Mouse (Mus musculus) left cerebral cortex, postnatal 10 days (tissue): ENCODE measurements at regions not wholly inside any gene's neighbourhood (a gene's known extent, or its start where the extent isn't known, plus 50 kb on each side); places are given as distances from the start of the nearest gene placed in this dataset.
A peak's percentile ranks its signal among the peaks of the same experiment; 100 is the strongest.

Experiments used
- DNase-seq, 2 experiments: peaks; one replicate each; pipeline ENCODE4 v3.0.0; 2021 to 2022; ENCODE audit warnings: low spot score in 2 of 2, mixed read lengths in 1 of 2; ENCODE audit errors: extremely low spot score in 1 of 2
- intact Hi-C: fragments of 180-260 bp; cut with DNase I; formaldehyde crosslinking; loops from one replicate; pipeline ENCODE4 v1.15.1; 2025

- no peak for DNase-seq
- intact Hi-C loops: no loop called here
These were observed 121.6 kb downstream of the Gadd45g start for GRCm38 (mm10) chr13:51968103-51968502.

GRCm38 (mm10) chr13:51968796-51969195, 122.3 kb downstream of the Gadd45g start:
- DNase-seq: no peak
- intact Hi-C loops: no loop called here

GRCm38 (mm10) chr13:51970051-51970450, 123.6 kb downstream of the Gadd45g start:
- intact Hi-C loops: no loop called here
- DNase-seq: no peak

- intact Hi-C loops: no loop called here
- DNase-seq: no peak
These were observed 126.3 kb downstream of the Gadd45g start for GRCm38 (mm10) chr13:51972656-51973310.

GRCm38 (mm10) chr13:51973461-51973860, 127.0 kb downstream of the Gadd45g start:
- DNase-seq: peak in 1 of 2 experiments; percentile 67
- intact Hi-C loops: no loop called here

- intact Hi-C loops: no loop called here
- DNase-seq: no peak
These were observed 127.6 kb downstream of the Gadd45g start for GRCm38 (mm10) chr13:51974101-51974500.

GRCm38 (mm10) chr13:51975330-51975729, 128.9 kb downstream of the Gadd45g start:
- intact Hi-C loops: no loop called here
- DNase-seq: peak in 1 of 2 experiments; percentile 40

GRCm38 (mm10) chr13:51975801-51976601, 129.5 kb downstream of the Gadd45g start:
- DNase-seq: peak in 1 of 2 experiments; percentile 67
- intact Hi-C loops: no loop called here

- intact Hi-C loops: no loop called here
- no peak for DNase-seq
These were observed 130.2 kb downstream of the Gadd45g start for GRCm38 (mm10) chr13:51976620-51977214.

GRCm38 (mm10) chr13:51979301-51979977, 133.0 kb downstream of the Gadd45g start:
- no peak for DNase-seq
- intact Hi-C loops: no loop called here

GRCm38 (mm10) chr13:51980344-51980743, 133.9 kb downstream of the Gadd45g start:
- intact Hi-C loops: no loop called here
- no peak for DNase-seq

GRCm38 (mm10) chr13:51983002-51983401, 136.5 kb downstream of the Gadd45g start:
- DNase-seq: no peak
- intact Hi-C loops: no loop called here

- intact Hi-C loops: no loop called here
- DNase-seq: no peak
These were observed 137.1 kb downstream of the Gadd45g start for GRCm38 (mm10) chr13:51983575-51983974.

- intact Hi-C loops: no loop called here
These were observed 144.9 kb downstream of the Gadd45g start for GRCm38 (mm10) chr13:51991339-51991738.

GRCm38 (mm10) chr13:51992878-51993277, 146.4 kb downstream of the Gadd45g start:
- no peak for DNase-seq
- intact Hi-C loops: no loop called here

More at GRCm38 (mm10) chr13:51991339-51991738, 144.9 kb downstream of the Gadd45g start:
- no peak for DNase-seq

- no peak for DNase-seq
- intact Hi-C loops: no loop called here
These were observed 149.7 kb downstream of the Gadd45g start for GRCm38 (mm10) chr13:51996163-51996562.

- intact Hi-C loops: no loop called here
- no peak for DNase-seq
These were observed 152.1 kb downstream of the Gadd45g start for GRCm38 (mm10) chr13:51998542-51998941.

GRCm38 (mm10) chr13:52001811-52002210, 155.3 kb downstream of the Gadd45g start:
- no peak for DNase-seq
- intact Hi-C loops: no loop called here

- intact Hi-C loops: no loop called here
These were observed 157.6 kb downstream of the Gadd45g start for GRCm38 (mm10) chr13:52003946-52004539.

More at GRCm38 (mm10) chr13:52003946-52004539, 157.6 kb downstream of the Gadd45g start:
- no peak for DNase-seq
